Mouse (Mus musculus): Measurements from ENCODE around the gene B3galt1. TPM values are rescaled to one million over a fixed set of nuclear protein-coding genes. Genes with fewer than 3 reads are reported as not detected.

Gene B3galt1
- polyA plus RNA-seq, 1 experiment from 2014 or later = 34.1 TPM

- no peak overlapping the region for H3K9ac ChIP-seq
- H3K4me2 ChIP-seq (replicated peaks) = no peak overlapping the region
- no peak overlapping the region for H3K27ac ChIP-seq
- ATAC-seq (ENCODE audit: low FRiP score, low read depth) = no peak
- no peak overlapping the region for H3K4me3 ChIP-seq
- H3K4me1 ChIP-seq = no peaks in the 10 kb centered on the region
- 83% methylated on average over 7 of the region's 7 CpGs for WGBS
- no peaks in the 10 kb centered on the region for H3K27me3 ChIP-seq (replicated peaks)
- H3K9me3 ChIP-seq = no peaks in the 10 kb centered on the region
- H3K36me3 ChIP-seq = no peaks in the 10 kb centered on the region
Observed at GRCm38 (mm10) chr2:67591831-67592629, 26.4 kb downstream of the B3galt1 start.

GRCm38 (mm10) chr2:67622902-67623301, 57.2 kb downstream of the B3galt1 start:
- Histone ChIP-seq H3K27ac (no peak overlapping the region), H3K27me3 (replicated peaks) (no peaks in the 10 kb centered on the region), H3K9me3 (no peaks in the 10 kb centered on the region), H3K36me3 (no peaks in the 10 kb centered on the region), H3K9ac (no peak overlapping the region), H3K4me2 (replicated peaks) (no peak overlapping the region), H3K4me3 (no peak overlapping the region), H3K4me1 (no peaks in the 10 kb centered on the region)
- no peak for ATAC-seq (ENCODE audit: low FRiP score, low read depth)

- no peak for ATAC-seq (ENCODE audit: low FRiP score, low read depth)
- H3K4me1 ChIP-seq = no peaks in the 10 kb centered on the region
- H3K4me2 ChIP-seq (replicated peaks) = no peak overlapping the region
- H3K27ac ChIP-seq = no peak overlapping the region
- H3K4me3 ChIP-seq = no peak overlapping the region
- 79% methylated on average over 3 of the region's 3 CpGs for WGBS
- H3K27me3 ChIP-seq (replicated peaks) = no peaks in the 10 kb centered on the region
- H3K9me3 ChIP-seq = no peaks in the 10 kb centered on the region
- H3K36me3 ChIP-seq = no peaks in the 10 kb centered on the region
- no peak overlapping the region for H3K9ac ChIP-seq
Observed at GRCm38 (mm10) chr2:67627667-67628066, 62.0 kb downstream of the B3galt1 start.

- no peak overlapping the region for H3K4me3 ChIP-seq
- no peaks in the 10 kb centered on the region for H3K9me3 ChIP-seq
- no peak overlapping the region for H3K9ac ChIP-seq
- H3K4me2 ChIP-seq (replicated peaks) = no peak overlapping the region
- H3K27ac ChIP-seq = no peak overlapping the region
- no peaks in the 10 kb centered on the region for H3K4me1 ChIP-seq
- 83% methylated on average over 3 of the region's 3 CpGs for WGBS
- no peak for ATAC-seq (ENCODE audit: low FRiP score, low read depth)
- H3K36me3 ChIP-seq = no peaks in the 10 kb centered on the region
- H3K27me3 ChIP-seq (replicated peaks) = no peaks in the 10 kb centered on the region
Observed at GRCm38 (mm10) chr2:67628289-67628688, 62.6 kb downstream of the B3galt1 start.

- Histone ChIP-seq H3K4me1 (no peaks in the 10 kb centered on the region), H3K4me2 (replicated peaks) (no peak overlapping the region), H3K9ac (no peak overlapping the region), H3K36me3 (no peaks in the 10 kb centered on the region), H3K4me3 (no peak overlapping the region), H3K27me3 (replicated peaks) (no peaks in the 10 kb centered on the region), H3K27ac (no peak overlapping the region), H3K9me3 (no peaks in the 10 kb centered on the region)
- 65% methylated on average over 3 of the region's 3 CpGs for WGBS
- no peak for ATAC-seq (ENCODE audit: low FRiP score, low read depth)
Observed at GRCm38 (mm10) chr2:67654847-67655246, 89.2 kb downstream of the B3galt1 start.

GRCm38 (mm10) chr2:67657372-67657771, 91.7 kb downstream of the B3galt1 start:
- ATAC-seq (ENCODE audit: low FRiP score, low read depth) = no peak
- Histone ChIP-seq H3K4me3 (no peak overlapping the region), H3K4me1 (no peaks in the 10 kb centered on the region), H3K27ac (no peak overlapping the region), H3K27me3 (replicated peaks) (no peaks in the 10 kb centered on the region), H3K9me3 (no peaks in the 10 kb centered on the region), H3K9ac (no peak overlapping the region), H3K4me2 (replicated peaks) (no peak overlapping the region), H3K36me3 (no peaks in the 10 kb centered on the region)
- WGBS = 87% methylated on average over 4 of the region's 4 CpGs

GRCm38 (mm10) chr2:67658091-67658490, 92.4 kb downstream of the B3galt1 start:
- Histone ChIP-seq H3K4me1 (no peaks in the 10 kb centered on the region), H3K9ac (no peak overlapping the region), H3K27me3 (replicated peaks) (no peaks in the 10 kb centered on the region), H3K36me3 (no peaks in the 10 kb centered on the region), H3K27ac (no peak overlapping the region), H3K9me3 (no peaks in the 10 kb centered on the region), H3K4me3 (no peak overlapping the region), H3K4me2 (replicated peaks) (no peak overlapping the region)
- no peak for ATAC-seq (ENCODE audit: low FRiP score, low read depth)
- 100% methylated on average over 1 of the region's 1 CpGs for WGBS

- Histone ChIP-seq H3K27me3 (replicated peaks) (no peaks in the 10 kb centered on the region), H3K4me3 (no peak overlapping the region), H3K9me3 (no peaks in the 10 kb centered on the region), H3K4me1 (no peaks in the 10 kb centered on the region), H3K4me2 (replicated peaks) (no peak overlapping the region), H3K9ac (no peak overlapping the region), H3K27ac (no peak overlapping the region), H3K36me3 (no peaks in the 10 kb centered on the region)
- ATAC-seq (ENCODE audit: low FRiP score, low read depth) = no peak
- 94% methylated on average over 2 of the region's 2 CpGs for WGBS
Observed at GRCm38 (mm10) chr2:67671721-67672120, 106.0 kb downstream of the B3galt1 start.

GRCm38 (mm10) chr2:67677697-67678096, 112.0 kb downstream of the B3galt1 start:
- H3K9ac ChIP-seq = no peak overlapping the region
- H3K36me3 ChIP-seq = no peaks in the 10 kb centered on the region
- ATAC-seq (ENCODE audit: low FRiP score, low read depth) = no peak
- H3K4me2 ChIP-seq (replicated peaks) = no peak overlapping the region
- 58% methylated on average over 4 of the region's 4 CpGs for WGBS
- no peaks in the 10 kb centered on the region for H3K9me3 ChIP-seq
- no peaks in the 10 kb centered on the region for H3K27me3 ChIP-seq (replicated peaks)
- H3K27ac ChIP-seq = no peak overlapping the region
- H3K4me1 ChIP-seq = no peaks in the 10 kb centered on the region
- H3K4me3 ChIP-seq = no peak overlapping the region

- H3K27ac ChIP-seq = no peak overlapping the region
- ATAC-seq (ENCODE audit: low FRiP score, low read depth) = no peak
- no peak overlapping the region for H3K9ac ChIP-seq
- 88% methylated on average over 5 of the region's 5 CpGs for WGBS
- H3K4me2 ChIP-seq (replicated peaks) = no peak overlapping the region
- H3K27me3 ChIP-seq (replicated peaks) = no peaks in the 10 kb centered on the region
- H3K4me3 ChIP-seq = no peak overlapping the region
- H3K4me1 ChIP-seq = no peaks in the 10 kb centered on the region
- H3K36me3 ChIP-seq = no peaks in the 10 kb centered on the region
- no peaks in the 10 kb centered on the region for H3K9me3 ChIP-seq
Observed at GRCm38 (mm10) chr2:67724249-67724648, 158.6 kb downstream of the B3galt1 start.

- H3K27me3 ChIP-seq (replicated peaks) = no peaks in the 10 kb centered on the region
- 82% methylated on average over 2 of the region's 2 CpGs for WGBS
- H3K9me3 ChIP-seq = no peaks in the 10 kb centered on the region
- H3K27ac ChIP-seq = no peak overlapping the region
- H3K9ac ChIP-seq = no peak overlapping the region
- H3K4me2 ChIP-seq (replicated peaks) = no peak overlapping the region
- no peak for ATAC-seq (ENCODE audit: low FRiP score, low read depth)
- no peaks in the 10 kb centered on the region for H3K4me1 ChIP-seq
- no peaks in the 10 kb centered on the region for H3K36me3 ChIP-seq
- H3K4me3 ChIP-seq = no peak overlapping the region
Observed at GRCm38 (mm10) chr2:67730771-67731170, 165.1 kb downstream of the B3galt1 start.

GRCm38 (mm10) chr2:67751585-67751984, 185.9 kb downstream of the B3galt1 start:
- 86% methylated on average over 3 of the region's 3 CpGs for WGBS
- no peaks in the 10 kb centered on the region for H3K9me3 ChIP-seq

GRCm38 (mm10) chr2:67756507-67756906, 190.8 kb downstream of the B3galt1 start:
- Histone ChIP-seq H3K27ac (no peak overlapping the region), H3K9ac (no peak overlapping the region), H3K4me1 (no peaks in the 10 kb centered on the region), H3K9me3 (no peaks in the 10 kb centered on the region), H3K27me3 (replicated peaks) (no peaks in the 10 kb centered on the region), H3K4me2 (replicated peaks) (no peak overlapping the region), H3K36me3 (no peaks in the 10 kb centered on the region), H3K4me3 (no peak overlapping the region)
- 75% methylated on average over 6 of the region's 6 CpGs for WGBS
- no peak for ATAC-seq (ENCODE audit: low FRiP score, low read depth)

More at GRCm38 (mm10) chr2:67751585-67751984, 185.9 kb downstream of the B3galt1 start:
- no peaks in the 10 kb centered on the region for H3K36me3 ChIP-seq
- no peak overlapping the region for H3K27ac ChIP-seq
- H3K4me2 ChIP-seq (replicated peaks) = no peak overlapping the region
- no peak for ATAC-seq (ENCODE audit: low FRiP score, low read depth)
- no peak overlapping the region for H3K9ac ChIP-seq
- no peak overlapping the region for H3K4me3 ChIP-seq
- no peaks in the 10 kb centered on the region for H3K4me1 ChIP-seq
- no peaks in the 10 kb centered on the region for H3K27me3 ChIP-seq (replicated peaks)

Measured in neural tube, embryonic 12.5 days (tissue).